ENCODE assay signal across 10 mouse cellular contexts in the genomic region with DNA sequence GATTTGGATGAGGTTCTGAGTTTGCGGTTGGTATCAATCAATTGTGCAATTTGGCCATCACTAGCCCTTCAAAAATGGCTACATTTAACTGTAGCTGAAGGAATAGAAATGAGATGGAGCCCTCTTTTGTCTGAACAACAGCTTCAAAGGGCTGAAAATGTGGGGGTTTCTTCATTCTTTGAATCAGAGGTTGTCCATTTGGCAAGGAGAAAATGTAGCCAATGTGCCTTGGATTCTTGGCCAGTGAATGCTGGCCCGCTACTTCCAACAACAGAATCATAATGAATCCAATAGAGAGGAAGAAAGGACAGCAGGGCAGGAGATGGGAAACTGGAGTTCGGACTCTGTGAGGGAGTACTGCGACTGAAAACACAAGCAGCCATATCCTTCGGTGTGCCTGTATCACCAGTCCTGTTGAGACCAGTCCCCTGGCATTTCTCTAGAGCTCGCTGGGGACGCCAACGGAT.
DNase-seq lines count a peak whose midpoint lies in the region.
"Had no signal": no experiment of that assay in that cellular context is flagged by ENCODE, and none has a peak within 500 bp of the region (broad histone marks: within the 10 kb centered on the region; RNA-seq: fewer than 3 reads in every experiment).

No protein-coding gene starts in this region.

- DNase-seq in layer of hippocampus, adult 11-12 months (ENCODE audit: low spot score): peak; percentile 23
- no peak for DNase-seq in layer of hippocampus, adult 9-10 months (ENCODE audit: low spot score)
- DNase-seq in frontal cortex, postnatal 10 days (ENCODE audit: low spot score in 2 of 2): peak; percentile 22 to 31
- peak; percentile 13 for DNase-seq in left cerebral cortex, adult 11 months (ENCODE audit: low spot score)
- peak; percentile 11 for DNase-seq in right cerebral cortex, postnatal 14 days
- DNase-seq in kidney, postnatal 36 days: no peak
- DNase-seq in c-Kit-positive CD71-positive TER-119-positive erythroid progenitor cells, embryonic 14.5 days (ENCODE audit: low spot score): no peak
- DNase-seq: adrenal gland, postnatal 14 days; heart, adult 18-20 months; kidney, adult 9 months had no signal

Comparison
In these comparisons a context has a peak if more than half of its experiments do, and no peak if none do; other contexts are left out.
1. DNase-seq: peak in layer of hippocampus, adult 11-12 months (single experiment), frontal cortex, postnatal 10 days (2 of 2), left cerebral cortex, adult 11 months (single experiment) and right cerebral cortex, postnatal 14 days (single experiment); none in layer of hippocampus, adult 9-10 months (single experiment), kidney, postnatal 36 days (0 of 2) and c-Kit-positive CD71-positive TER-119-positive erythroid progenitor cells, embryonic 14.5 days (single experiment).